Mouse (Mus musculus) gastrocnemius, postnatal 4 days (tissue): ENCODE data around the gene Tmem274. TPM values are rescaled to one million over a fixed set of nuclear protein-coding genes. Genes with fewer than 3 reads are reported as not detected.
"Not testable (repeated sequence)": the region's sequence is repeated elsewhere in the genome, so short reads cannot be mapped to it uniquely, and the experiment has no call there.

Source experiments
- DNase-seq, 2 experiments: peaks; one replicate each; pipeline ENCODE4 v3.0.0; 2021 to 2022; ENCODE audit warnings: low spot score in 2 of 2, mixed read lengths in 2 of 2
- long read RNA-seq, 2 experiments: library from polyadenylated mRNA; stranded (forward); transcript quantifications; one replicate each; pipeline ENCODE4 v2.0.0; 2021
- total RNA-seq, 2 experiments: library from RNA; stranded (reverse); gene quantifications; 2 replicates each; pipeline ENCODE4 v1.2.3; 2021

Gene Tmem274
- total RNA-seq = not detected
- long read RNA-seq, experiment 1, partial matches to known transcripts = 0 of 1 reads
- long read RNA-seq, experiment 1, other reads (novel, unspliced or antisense) = 1 of 1 reads
- long read RNA-seq, experiment 2 = 0 reads

DNA sequence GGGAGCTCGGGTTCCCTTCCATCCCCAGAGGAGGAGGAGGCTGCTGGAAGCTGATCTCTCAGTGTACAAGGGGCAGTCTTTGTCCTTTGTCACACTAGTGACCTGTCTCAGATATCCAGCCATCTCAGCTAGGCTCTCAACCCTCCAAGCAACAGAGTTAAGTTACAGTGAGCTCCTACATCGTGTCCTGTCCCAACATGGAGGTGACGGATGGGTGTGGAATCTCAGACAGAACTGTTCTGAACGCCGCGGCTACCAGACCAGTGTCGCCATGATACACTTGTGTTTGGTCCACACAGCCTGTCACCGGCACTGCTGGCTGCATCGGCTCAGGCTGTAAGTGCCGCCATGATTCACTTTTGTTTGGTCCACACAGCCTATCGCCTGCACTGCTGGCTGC, at the start of gene Tmem274:
Tmem274 (plus strand) TSS at position 301 of the 400 bp plus-strand sequence.
- DNase-seq = no peak

DNA sequence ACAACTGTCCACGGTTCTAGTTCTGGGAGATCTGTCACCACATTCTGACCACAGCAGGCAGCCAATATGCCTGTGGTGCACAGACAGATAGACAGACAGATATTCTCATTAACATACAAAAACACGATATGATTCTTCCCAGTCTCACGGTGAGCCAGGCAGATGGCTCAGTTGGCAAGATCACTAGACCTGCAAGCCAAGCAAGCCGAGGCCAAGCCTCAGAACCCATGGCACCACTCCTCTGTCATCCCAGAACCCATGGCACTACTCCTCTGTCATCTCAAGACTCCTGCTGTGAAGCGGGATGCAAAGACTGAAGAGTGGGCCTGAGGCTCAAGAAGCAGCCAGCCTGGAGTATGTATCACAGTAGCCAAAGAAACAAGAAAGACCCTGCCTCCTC, 47.6 kb upstream of the Tmem274 start:
- no peak for DNase-seq

DNA sequence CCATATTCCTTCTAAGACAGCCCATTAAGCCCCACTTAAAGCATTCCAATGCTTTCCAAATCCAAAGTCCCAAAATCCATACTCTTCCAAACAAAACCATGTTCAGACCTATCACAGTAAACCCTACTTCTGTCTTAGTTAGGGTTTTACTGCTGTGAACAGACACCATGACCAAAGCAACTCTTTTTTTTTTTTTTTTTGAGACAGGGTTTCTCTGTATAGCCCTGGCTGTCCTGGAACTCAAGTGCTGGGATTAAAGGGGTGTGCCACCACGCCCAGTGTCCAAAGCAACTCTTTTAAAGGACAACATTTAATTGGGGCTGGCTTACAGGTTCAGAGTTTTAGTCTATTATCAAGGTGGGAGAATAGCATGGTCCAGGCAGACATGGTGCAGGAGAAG, 45.3 kb upstream of the Tmem274 start:
- not testable (repeated sequence) for DNase-seq

DNA sequence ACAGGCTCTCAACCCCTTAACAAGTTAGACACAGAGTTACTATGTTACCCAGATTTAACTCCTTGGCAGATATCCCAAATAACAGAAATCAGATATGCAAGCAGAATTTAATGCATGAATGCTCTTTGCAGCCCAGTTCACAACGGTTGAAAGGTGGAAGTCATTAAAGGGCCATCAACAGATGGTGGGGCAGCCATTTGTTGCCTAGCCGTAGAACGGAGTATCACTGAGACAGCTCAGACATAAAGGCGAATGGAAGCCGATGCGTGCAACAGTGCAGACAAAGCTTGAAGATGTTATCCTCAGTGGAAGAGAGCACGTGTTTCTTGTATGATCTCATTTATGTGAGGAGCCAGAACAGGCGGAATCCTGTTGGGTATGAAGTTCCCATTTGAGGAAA, 36.6 kb upstream of the Tmem274 start:
- DNase-seq = no peak

DNA sequence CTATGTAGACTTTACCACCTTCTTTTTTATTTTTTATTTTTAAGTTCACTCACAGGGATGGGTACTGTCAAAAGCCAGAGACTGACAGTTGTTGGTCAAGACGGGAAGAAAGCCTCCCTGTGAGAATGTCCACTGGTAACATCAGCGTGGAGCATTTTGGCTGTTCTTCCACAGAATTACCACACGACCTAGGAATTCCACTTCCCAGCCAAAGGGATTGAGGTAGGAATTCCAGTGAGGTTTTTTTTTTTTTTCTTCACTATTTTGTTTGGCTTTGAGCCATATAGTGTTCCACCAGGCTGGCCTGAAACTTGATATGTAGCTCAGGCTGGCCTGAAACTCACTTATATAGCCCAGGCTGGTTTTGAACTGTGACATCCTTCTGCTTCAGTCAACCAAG, 34.7 kb upstream of the Tmem274 start:
- no peak for DNase-seq

DNA sequence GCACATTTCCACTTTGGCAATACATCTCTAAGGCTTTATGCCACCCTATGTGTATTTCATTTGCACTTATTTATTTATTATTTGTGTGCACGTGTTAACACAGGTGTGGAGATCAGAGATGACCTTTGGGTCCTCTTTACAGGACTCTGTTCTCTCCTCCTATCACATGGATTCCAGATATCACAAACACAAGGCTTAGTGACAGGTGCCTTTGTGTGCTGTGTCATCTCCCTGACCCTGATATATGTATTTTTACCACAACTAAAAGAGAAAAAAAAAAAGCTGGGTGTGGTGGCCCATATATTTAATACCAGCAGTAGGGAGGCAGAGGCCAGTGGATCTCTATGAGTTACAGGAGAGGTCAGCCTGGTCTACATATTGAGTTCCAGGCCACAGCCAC, 32.7 kb upstream of the Tmem274 start:
- DNase-seq = no peak

DNA sequence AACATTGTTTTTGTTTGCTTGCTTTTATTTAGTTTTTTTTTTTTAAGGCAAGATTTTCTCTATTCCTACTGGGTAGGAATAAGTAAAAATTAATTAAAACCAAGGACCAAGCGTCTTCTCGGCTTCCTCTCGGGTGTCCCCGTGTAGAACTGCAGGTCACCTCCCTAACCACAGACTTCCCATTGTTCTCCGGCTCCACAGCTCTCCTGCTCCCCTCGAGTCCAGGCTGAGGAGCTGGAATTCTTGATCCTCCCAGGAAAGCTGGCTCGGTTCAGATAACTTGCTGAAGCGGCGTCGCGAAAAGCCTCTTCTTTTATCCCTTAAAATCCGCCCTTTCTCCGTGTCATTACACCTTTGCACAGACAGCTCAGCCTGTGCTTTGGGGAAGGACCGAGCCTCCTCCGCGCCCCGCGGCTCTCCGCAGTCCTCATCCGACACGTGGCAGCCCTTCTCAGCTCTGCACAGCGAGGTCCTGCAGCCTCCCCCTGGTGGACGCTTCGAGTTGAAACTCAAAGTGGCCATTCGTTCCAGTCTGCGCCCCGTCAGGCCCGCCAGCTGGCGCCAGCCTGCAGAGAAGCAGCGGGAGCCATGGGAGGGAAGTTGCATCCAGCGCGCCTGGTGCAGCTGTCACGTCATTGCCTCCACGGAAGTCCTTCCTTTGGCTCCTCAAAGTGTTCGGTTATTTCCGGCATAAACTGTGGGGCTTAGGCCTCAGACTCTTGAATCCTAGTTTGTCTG, 32.0 kb upstream of the Tmem274 start:
- DNase-seq = peak; percentile 82 to 93

DNA sequence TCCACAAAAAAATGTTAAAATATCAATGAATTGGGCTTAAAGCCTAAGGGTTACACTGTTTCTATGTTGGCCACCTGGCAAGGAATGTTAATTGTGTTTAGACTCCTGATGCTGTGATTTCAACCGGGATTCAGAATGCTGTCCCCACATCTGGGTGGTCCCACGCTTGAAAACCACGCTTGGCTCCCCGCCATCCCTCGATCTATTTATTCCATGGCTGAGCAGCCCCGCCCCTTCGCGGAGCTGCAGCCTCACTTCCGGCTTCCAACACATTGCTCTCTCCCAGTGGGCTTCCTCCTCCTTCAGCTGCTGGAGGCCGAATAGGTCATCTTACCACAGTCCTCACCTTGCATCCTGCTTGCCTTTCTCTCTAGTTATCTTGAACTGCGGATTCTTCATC, 31.3 kb upstream of the Tmem274 start:
- DNase-seq = peak; percentile 64 to 67

DNA sequence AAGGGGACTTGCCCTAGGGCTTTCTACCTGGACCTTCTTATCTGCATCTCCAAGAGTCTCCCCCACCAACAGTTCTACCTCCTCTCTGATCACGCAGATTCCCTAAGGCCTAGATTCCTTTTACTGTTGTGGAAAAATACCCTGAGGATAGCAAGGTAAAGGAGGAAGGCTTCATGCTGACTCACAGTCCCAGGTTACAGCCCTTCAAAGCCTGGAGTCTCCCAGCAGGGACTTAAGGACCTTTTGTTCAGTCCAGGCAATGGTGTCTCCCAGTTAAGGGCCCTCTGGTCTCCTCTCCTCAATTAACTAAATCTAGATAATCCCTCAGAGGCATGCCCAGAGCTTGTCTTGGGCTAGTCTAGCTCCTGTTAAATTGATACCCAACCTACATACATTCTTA, 30.9 kb upstream of the Tmem274 start:
- DNase-seq = no peak

DNA sequence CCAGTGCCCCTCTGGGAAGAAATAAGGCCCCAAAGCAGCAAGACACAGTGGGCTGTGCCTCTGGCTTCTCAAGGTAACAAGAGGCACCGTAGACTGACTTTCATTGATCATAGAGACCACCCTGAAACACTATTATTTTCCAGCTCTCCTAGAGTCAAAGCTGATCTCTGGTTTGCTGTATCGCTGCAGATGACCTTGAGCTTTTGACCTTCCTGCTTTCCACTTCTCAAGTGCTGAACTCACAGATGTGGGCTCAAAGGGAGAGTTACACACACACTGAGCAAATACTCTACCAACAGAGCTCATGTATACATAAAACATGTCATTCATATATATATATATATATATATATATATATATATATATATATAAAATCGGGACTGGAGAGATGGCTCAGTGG, 26.5 kb upstream of the Tmem274 start:
- DNase-seq = no peak

DNA sequence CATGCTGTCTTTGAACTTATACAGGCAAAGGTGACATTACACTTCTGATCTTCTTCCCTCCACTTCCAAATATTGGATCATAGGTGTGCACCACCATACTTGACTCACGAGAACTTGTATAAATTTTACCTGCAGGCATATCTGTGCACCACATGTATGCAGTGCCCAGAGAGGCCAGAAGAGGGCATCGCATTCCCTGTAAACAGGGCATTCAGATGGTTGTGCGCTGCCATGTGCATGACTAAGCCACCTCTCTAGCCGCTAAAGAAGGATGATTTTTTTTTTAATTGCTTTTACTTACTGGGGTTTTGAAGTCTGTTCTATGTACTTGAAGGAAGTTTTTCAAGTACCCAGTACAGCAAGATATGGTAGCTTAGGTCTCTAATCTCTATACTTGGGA, 23.5 kb upstream of the Tmem274 start:
- no peak for DNase-seq

DNA sequence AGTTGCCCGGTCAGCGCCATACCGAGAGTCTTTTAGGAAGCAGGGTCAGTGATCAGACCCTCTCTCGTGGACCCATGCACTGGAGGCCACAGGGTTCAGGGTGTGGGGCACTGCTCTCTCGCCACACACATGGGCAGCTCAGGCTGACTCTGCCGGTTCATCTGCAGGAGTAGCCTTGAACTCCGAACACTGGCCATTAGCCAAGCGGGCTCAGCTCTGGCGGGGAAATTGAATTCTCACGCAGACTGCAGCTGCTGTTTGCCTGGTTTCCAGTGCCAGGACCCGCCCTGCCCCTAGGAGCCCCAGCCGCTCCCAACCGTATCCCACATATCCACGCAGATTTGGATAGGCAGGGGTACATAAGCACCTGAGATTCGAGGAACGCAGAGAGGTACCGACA, 22.9 kb upstream of the Tmem274 start:
- peak; percentile 33 to 52 for DNase-seq

DNA sequence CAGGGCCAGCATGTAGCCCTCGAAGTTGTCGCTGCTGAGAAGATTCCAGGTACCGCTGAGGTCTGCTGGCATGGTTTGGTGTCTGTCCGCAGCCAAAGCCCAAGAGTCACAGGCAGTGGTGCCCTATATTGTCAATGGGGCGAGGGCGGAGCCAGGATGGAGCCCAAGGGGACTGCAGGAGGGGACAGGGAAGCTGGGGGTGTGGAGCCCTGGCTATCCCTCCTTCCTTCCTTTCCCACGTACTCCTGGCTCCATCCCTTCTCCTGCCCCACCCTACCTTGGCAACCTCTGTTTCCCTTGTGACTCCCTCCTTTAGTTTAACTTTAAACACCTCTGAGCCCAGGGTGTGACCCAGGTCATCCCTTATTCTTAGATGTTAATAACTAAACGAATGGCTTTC, 22.3 kb upstream of the Tmem274 start, which contains the start of gene Rbp7:
Rbp7 (minus strand) TSS at position 100 of the 400 bp plus-strand sequence.
- no peak for DNase-seq

DNA sequence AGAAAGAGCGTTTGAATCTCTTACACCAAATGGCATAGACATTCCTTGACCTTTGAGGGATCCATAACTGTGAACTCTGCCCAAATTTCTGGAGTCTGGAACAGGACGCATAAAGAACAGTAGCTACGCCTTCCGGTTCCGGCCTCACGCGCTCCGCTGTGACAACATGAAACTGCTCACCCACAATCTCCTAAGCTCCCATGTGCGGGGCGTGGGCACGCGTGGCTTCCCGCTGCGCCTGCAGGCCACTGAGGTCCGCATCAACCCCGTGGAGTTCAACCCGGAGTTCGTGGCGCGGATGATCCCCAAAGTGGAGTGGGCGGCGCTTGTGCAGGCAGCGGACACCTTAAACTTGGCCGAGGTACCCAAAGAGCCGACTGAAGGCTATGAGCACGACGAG, 20.0 kb upstream of the Tmem274 start:
- not testable (repeated sequence) for DNase-seq

DNA sequence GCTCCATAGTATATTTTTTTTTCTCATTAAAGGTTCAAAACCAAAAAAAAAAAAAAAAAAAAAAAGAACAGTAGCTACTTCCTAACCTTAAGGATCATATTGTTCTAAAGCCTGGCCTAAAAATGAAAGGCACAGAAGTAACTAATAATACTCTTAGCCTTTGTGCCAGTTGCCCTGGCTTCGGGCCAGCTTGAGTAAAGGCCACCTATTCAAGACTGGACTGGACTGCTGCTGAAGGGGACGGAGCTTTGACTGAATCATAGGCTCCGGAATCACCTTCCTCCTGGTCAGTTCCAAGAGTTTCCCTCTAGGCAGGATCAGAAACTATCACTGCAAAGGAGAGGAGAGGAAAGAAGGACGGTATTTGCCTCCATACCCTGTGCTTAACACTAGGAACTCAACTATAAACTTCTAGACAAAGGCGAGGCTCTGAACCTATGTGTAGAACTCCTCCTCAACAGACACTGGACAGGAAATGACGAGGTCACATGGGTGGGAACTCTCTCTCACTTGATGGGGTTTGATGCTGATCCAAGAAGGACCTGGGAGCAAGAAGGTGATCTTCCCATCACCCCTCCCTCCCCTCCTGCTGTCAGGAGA, 19.2 kb upstream of the Tmem274 start:
- DNase-seq = no peak

DNA sequence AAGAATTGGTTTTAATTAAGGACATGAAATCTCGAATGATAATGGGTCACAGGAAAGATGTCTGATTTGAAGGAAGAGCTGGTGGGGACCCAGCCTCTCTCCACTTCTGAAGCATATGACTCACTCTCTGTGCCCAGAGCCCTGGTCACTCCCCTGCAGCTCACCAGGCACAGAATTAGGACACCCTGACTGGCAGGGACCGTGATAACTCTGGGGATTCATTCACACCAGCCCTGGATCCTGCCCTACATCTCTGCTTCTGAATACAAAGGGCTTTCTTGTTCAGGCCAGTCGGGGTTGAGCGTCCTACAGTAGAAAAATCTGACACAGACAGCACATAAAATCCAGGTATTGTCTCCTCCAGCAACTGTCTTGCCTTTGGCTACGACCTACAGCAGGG, 18.7 kb upstream of the Tmem274 start:
- DNase-seq = no peak

DNA sequence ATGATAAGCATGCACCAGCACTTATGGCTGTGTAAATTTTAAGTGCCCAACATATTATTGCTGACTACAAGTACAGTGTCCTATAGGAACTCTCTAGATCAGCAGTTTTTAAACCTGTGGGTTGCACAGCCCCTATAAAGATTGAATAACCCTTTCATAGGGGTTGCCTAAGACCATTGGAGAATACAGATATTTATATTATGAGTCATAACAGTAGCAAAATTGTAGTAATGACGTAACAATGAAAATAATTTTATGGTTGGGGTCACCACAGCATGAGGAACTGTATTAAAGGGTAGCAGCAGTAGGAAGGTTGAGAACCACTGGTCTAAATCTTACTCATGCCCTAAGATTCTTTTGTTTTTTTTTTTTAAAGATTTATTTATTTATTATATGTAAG, 17.8 kb upstream of the Tmem274 start:
- DNase-seq = no peak

DNA sequence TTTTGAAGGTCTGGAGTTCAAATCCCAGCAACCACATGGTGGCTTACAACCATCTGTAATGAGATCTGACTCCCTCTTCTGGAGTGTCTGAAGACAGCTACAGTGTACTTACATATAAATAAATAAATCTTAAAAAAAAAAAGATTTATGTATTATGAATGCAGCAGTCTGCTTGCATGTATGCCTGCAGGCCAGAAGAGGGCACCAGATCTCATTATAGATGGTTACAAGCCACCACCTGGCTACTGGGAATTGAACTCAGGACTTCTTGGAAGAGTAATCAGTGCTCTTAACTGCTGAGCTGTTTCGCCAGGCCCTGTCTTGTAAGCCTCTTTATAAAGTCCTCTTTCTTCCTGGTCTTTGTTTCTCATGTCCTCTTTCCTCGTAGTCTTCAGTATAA, 16.7 kb upstream of the Tmem274 start:
- DNase-seq = not testable (repeated sequence)

DNA sequence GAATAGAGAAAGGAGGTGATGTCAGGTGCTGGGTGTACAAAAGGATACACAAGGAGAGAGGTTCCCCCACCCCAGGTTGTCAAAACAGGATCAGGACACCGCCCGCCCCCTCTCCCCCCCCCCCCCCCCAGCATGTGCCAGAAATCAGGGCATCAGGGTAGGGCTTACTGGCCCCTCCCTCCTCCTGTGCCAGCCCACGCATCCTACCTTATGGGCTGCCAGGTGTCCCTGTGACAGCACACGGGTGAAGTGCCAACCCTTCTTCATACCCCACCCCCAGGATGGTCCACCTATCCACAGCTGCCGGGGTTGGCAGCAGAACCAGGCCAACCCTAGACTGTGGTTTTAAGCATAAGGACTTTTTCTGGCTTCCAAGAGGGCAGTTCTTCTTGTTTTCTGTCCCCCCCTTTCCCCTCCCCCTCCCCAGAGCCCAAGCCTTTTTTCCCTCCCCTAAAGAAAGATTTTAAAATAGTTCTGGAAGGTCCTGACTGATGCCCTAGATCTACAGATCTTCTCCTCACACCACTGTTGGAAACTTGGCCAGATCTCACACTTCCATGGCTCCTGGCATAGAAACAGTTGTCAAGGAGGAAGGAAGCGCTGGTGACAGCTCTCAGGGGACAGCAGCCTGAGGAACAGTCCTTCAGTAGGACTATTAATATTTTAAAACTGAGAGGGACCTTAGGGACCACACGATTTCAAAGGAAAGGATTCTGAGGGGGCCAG, 15.4 kb upstream of the Tmem274 start:
- DNase-seq = no peak

DNA sequence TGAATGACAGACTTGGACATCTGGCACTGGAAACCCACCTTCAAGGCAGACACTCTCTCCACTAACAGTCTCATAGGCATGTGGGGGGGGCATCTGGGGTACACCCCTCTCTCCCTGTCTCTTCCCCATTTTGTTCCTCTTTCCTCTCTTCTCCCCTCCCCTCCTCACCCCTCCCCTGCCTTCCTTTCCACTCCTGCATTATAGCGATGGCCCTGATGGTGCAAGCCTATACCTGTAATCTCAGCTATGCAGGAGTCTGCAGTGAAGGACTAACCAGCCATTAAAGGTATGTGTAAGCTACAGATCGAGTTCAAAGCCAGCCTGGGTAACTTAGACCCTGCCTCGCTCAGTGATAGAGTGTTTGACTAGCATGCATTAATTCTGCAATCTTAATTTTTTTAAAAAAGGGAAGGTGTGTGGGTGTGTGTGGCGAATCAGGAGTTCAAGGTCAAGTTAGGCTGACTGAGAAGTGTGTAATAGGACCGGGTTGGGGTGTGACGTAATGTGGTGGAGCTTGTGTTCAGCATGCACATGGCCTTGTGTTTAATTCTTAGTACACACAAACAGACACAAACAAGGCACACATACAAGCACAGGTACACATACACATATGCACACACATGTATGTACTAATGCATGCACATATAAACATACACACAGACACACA, 14.7 kb upstream of the Tmem274 start:
- DNase-seq = no peak

DNA sequence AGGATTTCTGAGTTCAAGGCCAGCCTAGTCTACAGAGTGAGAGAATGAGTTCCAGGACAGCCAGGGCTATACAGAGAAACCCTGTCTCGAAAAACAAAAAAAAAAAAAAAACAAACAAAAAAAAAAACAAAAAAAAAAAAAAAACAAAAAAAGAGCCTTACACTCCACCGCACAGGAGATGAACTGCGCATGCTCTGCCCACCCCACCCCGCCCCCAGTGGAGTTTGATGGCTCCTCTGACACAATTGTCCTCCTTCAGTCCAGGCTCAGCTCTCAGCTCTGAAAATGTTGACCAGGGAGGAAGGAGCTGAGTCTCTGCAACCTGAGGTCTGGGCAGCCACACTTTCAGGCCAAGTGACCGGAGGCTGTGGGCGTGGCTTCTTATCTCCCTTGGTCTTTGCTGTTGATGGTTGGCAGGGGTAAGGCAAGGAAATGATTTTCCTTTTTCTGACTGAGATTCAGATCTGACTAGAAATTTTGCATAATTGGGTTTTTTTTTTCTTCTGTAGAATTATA, 13.7 kb upstream of the Tmem274 start:
- no peak for DNase-seq
